Mouse (Mus musculus): ENCODE measurements around the gene Hormad1.
"Not testable (repeated sequence)": the region's sequence is repeated elsewhere in the genome, so short reads cannot be mapped to it uniquely, and the experiment has no call there.

Hormad1 gene

GRCm38 (mm10) chr3:95561826-95562225 lies 2.3 kb downstream of the Hormad1 start:
- no peak for DNase-seq (ENCODE audit: low spot score in 2 of 2)

GRCm38 (mm10) chr3:95569585-95569984 lies 10.1 kb downstream of the Hormad1 start:
- no peak for DNase-seq (ENCODE audit: low spot score in 2 of 2)

GRCm38 (mm10) chr3:95587754-95588603 lies 28.5 kb downstream of the Hormad1 start:
- DNase-seq (ENCODE audit: low spot score in 2 of 2), result no peak

GRCm38 (mm10) chr3:95588604-95589086 lies 29.2 kb downstream of the Hormad1 start, which contains the start of gene Golph3l:
Golph3l (plus strand) TSS chr3:95588934.
- DNase-seq (ENCODE audit: low spot score in 2 of 2), result peak; percentile 82 to 83

- no peak for DNase-seq (ENCODE audit: low spot score in 2 of 2)
Measured at GRCm38 (mm10) chr3:95598734-95599133, 39.3 kb downstream of the Hormad1 start.

GRCm38 (mm10) chr3:95601287-95601686 lies 41.8 kb downstream of the Hormad1 start:
- no peak for DNase-seq (ENCODE audit: low spot score in 2 of 2)

- DNase-seq (ENCODE audit: low spot score in 2 of 2), result no peak
Measured at GRCm38 (mm10) chr3:95606096-95606495, 46.6 kb downstream of the Hormad1 start.

GRCm38 (mm10) chr3:95609195-95609594 lies 49.7 kb downstream of the Hormad1 start:
- DNase-seq (ENCODE audit: low spot score in 2 of 2), result no peak

GRCm38 (mm10) chr3:95613996-95614395 lies 54.5 kb downstream of the Hormad1 start:
- DNase-seq (ENCODE audit: low spot score in 2 of 2), result no peak

GRCm38 (mm10) chr3:95618511-95618910 lies 59.0 kb downstream of the Hormad1 start:
- DNase-seq (ENCODE audit: low spot score in 2 of 2), result no peak

GRCm38 (mm10) chr3:95621241-95621640 lies 61.8 kb downstream of the Hormad1 start:
- no peak for DNase-seq (ENCODE audit: low spot score in 2 of 2)

GRCm38 (mm10) chr3:95622421-95622820 lies 62.9 kb downstream of the Hormad1 start:
- DNase-seq (ENCODE audit: low spot score in 2 of 2), result not testable (repeated sequence)

- DNase-seq (ENCODE audit: low spot score in 2 of 2), result no peak
Measured at GRCm38 (mm10) chr3:95623551-95623950, 64.1 kb downstream of the Hormad1 start.

GRCm38 (mm10) chr3:95623991-95624515 lies 64.6 kb downstream of the Hormad1 start:
- not testable (repeated sequence) for DNase-seq (ENCODE audit: low spot score in 2 of 2)

GRCm38 (mm10) chr3:95624628-95625503 lies 65.4 kb downstream of the Hormad1 start, which contains the start of gene Ensa:
Ensa (plus strand) TSS chr3:95624993.
- DNase-seq (ENCODE audit: low spot score in 2 of 2), result peak; percentile 90 to 93

- no peak for DNase-seq (ENCODE audit: low spot score in 2 of 2)
Measured at GRCm38 (mm10) chr3:95627763-95628162, 68.3 kb downstream of the Hormad1 start.

GRCm38 (mm10) chr3:95629755-95630154 lies 70.3 kb downstream of the Hormad1 start:
- no peak for DNase-seq (ENCODE audit: low spot score in 2 of 2)

GRCm38 (mm10) chr3:95630856-95631255 lies 71.4 kb downstream of the Hormad1 start:
- DNase-seq (ENCODE audit: low spot score in 2 of 2), result no peak

- no peak for DNase-seq (ENCODE audit: low spot score in 2 of 2)
Measured at GRCm38 (mm10) chr3:95631304-95631703, 71.8 kb downstream of the Hormad1 start.

GRCm38 (mm10) chr3:95632648-95633588 lies 73.4 kb downstream of the Hormad1 start:
- DNase-seq (ENCODE audit: low spot score in 2 of 2), result no peak

GRCm38 (mm10) chr3:95635636-95636035 lies 76.2 kb downstream of the Hormad1 start:
- no peak for DNase-seq (ENCODE audit: low spot score in 2 of 2)
